Mouse (Mus musculus) neural tube, embryonic 12.5 days (tissue): ENCODE measurements around the gene Slc22a20. TPM values are rescaled to one million over a fixed set of nuclear protein-coding genes. Genes with fewer than 3 reads are reported as not detected.

ENCODE experiments used
- ATAC-seq: fragments of 200-750 bp; cut with Nextera tagmentation; 2 replicates; pipeline ENCODE4 v1.8.0; 2017; ENCODE audit warnings: low read depth, mild to moderate bottlenecking, moderate TSS enrichment, moderate library complexity; ENCODE audit not compliant: low FRiP score
- H3K27ac ChIP-seq: fragments of 300-500 bp; sonication (generic); 2 replicates; pipeline ENCODE4 v1.5.1; 2016
- H3K27me3 ChIP-seq: fragments of 300-500 bp; sonication (generic); replicated peaks from 2 replicates; pipeline ENCODE4 v1.6.1; 2016; ENCODE audit warnings: mild to moderate bottlenecking
- H3K36me3 ChIP-seq: fragments of 300-500 bp; sonication (generic); 2 replicates; pipeline ENCODE4 v1.6.1; 2016; ENCODE audit warnings: mild to moderate bottlenecking
- H3K4me1 ChIP-seq: fragments of 300-500 bp; sonication (generic); 2 replicates; pipeline ENCODE4 v1.6.1; 2016
- H3K4me2 ChIP-seq: fragments of 300-500 bp; sonication (generic); replicated peaks from 2 replicates; pipeline ENCODE4 v1.6.1; 2016; ENCODE audit warnings: mild to moderate bottlenecking
- H3K4me3 ChIP-seq: fragments of 300-500 bp; sonication (generic); 2 replicates; pipeline ENCODE4 v1.5.1; 2016
- H3K9ac ChIP-seq: fragments of 300-500 bp; sonication (generic); 2 replicates; pipeline ENCODE4 v1.6.1; 2016; ENCODE audit warnings: mild to moderate bottlenecking
- H3K9me3 ChIP-seq: fragments of 300-500 bp; sonication (generic); 2 replicates; pipeline ENCODE4 v1.6.1; 2016; ENCODE audit warnings: mild to moderate bottlenecking
- WGBS: fragments of 180-500 bp; shearing (Covaris S2); methylation state at CpG from one replicate; pipeline ENCODE4 v1.1.7; 2016; 5-methylcytosine and 5-hydroxymethylcytosine counted together
- polyA plus RNA-seq: library from polyadenylated mRNA; unstranded; fragments of >200 nt; fragmentation: Nextera tagmentation; extraction: Ambion mirVana; gene quantifications from 2 replicates; pipeline ENCODE4 v1.2.1, GENCODE M21; 2016

Slc22a20 gene
- polyA plus RNA-seq, 1 experiment from 2014 or later: not detected

DNA sequence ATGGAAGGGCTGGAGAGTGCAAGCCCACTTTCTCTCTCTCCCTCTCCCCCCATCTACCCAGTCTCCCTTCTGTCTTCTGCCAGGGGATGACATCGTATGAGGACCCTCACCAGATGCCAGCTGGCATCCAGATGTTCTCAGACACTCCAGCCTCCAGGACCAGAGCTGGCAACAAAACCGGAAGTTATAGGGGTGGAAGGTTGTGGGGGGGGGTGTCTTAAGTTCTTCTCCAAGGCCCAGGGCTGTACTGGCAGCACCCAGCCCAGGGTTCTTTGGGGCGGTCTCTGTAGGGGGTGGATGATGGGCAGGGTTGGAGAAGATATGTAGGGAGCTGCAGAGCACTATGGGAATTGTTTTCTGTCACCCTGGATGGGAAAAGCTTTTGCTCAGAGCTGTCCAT is 57.4 kb downstream of the Slc22a20 start:
- 77% methylated on average over 3 of the region's 3 CpGs for WGBS
- Histone ChIP-seq H3K9ac (no peak overlapping the region), H3K36me3 (no peaks in the 10 kb centered on the region), H3K4me1 (peaks cover 14% of the 10 kb centered on the region), H3K9me3 (no peaks in the 10 kb centered on the region), H3K4me3 (no peak overlapping the region), H3K27ac (no peak overlapping the region), H3K27me3 (peaks cover 8% of the 10 kb centered on the region; the same call in 1 of the 2 replicates), H3K4me2 (no peak overlapping the region)
- no peak for ATAC-seq

DNA sequence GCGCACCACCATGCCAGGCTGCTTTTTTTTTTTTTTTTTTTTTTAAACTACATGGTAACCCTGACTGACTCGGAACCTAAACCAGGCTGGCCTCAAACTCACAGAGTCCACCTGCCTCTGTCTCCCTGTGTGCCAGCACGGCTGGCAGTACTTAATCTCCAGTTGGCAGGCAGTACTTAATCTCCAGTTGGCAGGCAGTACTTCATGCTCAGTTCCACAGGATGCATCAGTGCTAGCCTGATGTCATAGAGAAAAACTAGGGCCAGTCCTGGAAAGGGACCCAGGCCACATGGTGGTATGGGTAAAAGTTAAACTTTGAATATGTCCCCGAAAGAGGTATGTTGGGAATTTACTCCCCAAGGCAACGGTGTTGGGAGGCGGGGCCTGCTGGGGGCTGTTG is 57.8 kb downstream of the Slc22a20 start:
- Histone ChIP-seq H3K4me3 (no peak overlapping the region), H3K9me3 (no peaks in the 10 kb centered on the region), H3K36me3 (no peaks in the 10 kb centered on the region), H3K27me3 (peaks cover 8% of the 10 kb centered on the region; the same call in 1 of the 2 replicates), H3K4me2 (no peak overlapping the region), H3K9ac (no peak overlapping the region), H3K4me1 (peaks cover 14% of the 10 kb centered on the region), H3K27ac (no peak overlapping the region)
- WGBS: 75% methylated on average over 6 of the region's 6 CpGs
- ATAC-seq: no peak

DNA sequence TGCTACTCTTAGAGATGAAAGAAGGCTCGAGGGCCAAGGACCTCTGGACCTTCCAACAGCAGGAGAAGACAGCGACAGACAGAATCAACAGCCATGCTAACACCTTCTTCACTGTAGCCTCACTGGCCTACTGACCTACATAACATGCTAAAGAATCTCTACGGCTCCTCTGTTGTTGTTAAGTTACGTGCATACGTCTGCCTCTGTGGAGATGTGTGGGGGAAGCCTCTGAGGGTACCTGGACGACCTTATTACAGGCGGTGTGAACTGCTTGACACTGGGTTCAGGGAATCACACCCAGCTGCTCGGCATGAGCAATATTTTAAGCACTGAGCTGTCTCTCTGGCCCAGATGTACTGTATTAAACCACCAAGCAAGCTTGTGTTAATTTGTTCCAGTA is 58.4 kb downstream of the Slc22a20 start:
- H3K4me3 ChIP-seq: no peak overlapping the region
- ATAC-seq: no peak

GRCm38 (mm10) chr19:5927026-5927425 is 58.9 kb downstream of the Slc22a20 start:
- no peak overlapping the region for H3K4me2 ChIP-seq
- H3K27ac ChIP-seq: no peak overlapping the region
- H3K27me3 ChIP-seq: peaks cover 8% of the 10 kb centered on the region; the same call in 1 of the 2 replicates
- peaks cover 14% of the 10 kb centered on the region for H3K4me1 ChIP-seq
- WGBS: 74% methylated on average over 11 of the region's 11 CpGs
- H3K9me3 ChIP-seq: no peaks in the 10 kb centered on the region
- no peaks in the 10 kb centered on the region for H3K36me3 ChIP-seq
- ATAC-seq: no peak
- no peak overlapping the region for H3K4me3 ChIP-seq
- H3K9ac ChIP-seq: no peak overlapping the region

More for the DNA sequence above, 58.4 kb downstream of the Slc22a20 start:
- H3K36me3 ChIP-seq: no peaks in the 10 kb centered on the region
- H3K4me2 ChIP-seq: no peak overlapping the region
- no peak overlapping the region for H3K9ac ChIP-seq
- peaks cover 8% of the 10 kb centered on the region; the same call in 1 of the 2 replicates for H3K27me3 ChIP-seq
- 70% methylated on average over 8 of the region's 8 CpGs for WGBS
- no peaks in the 10 kb centered on the region for H3K9me3 ChIP-seq
- H3K4me1 ChIP-seq: peaks cover 14% of the 10 kb centered on the region
- H3K27ac ChIP-seq: no peak overlapping the region

GRCm38 (mm10) chr19:5925311-5925855 is 60.6 kb downstream of the Slc22a20 start:
- Histone ChIP-seq H3K27ac (no peak overlapping the region), H3K4me2 (peak overlapping the region; percentile 96), H3K4me3 (peak overlapping the region; percentile 54), H3K4me1 (peaks cover 20% of the 10 kb centered on the region), H3K27me3 (peaks cover 8% of the 10 kb centered on the region; the same call in 1 of the 2 replicates), H3K36me3 (no peaks in the 10 kb centered on the region), H3K9ac (0 out of 2 replicates have a peak overlapping the region, but pooled peaks have one; percentile 52), H3K9me3 (no peaks in the 10 kb centered on the region)
- WGBS: 32% methylated on average over 11 of the region's 11 CpGs
- ATAC-seq: no peak

GRCm38 (mm10) chr19:5924713-5925093 is 61.2 kb downstream of the Slc22a20 start, which contains the start of gene Cdc42ep2:
Cdc42ep2 (minus strand) TSS chr19:5924816.
- Histone ChIP-seq H3K36me3 (no peaks in the 10 kb centered on the region), H3K9ac (peak within 1 kb of the TSS; percentile 52), H3K4me2 (peak within 1 kb of the TSS; percentile 96), H3K27me3 (peaks cover 8% of the 10 kb centered on the region; the same call in 1 of the 2 replicates), H3K27ac (peak within 1 kb of the TSS; percentile 43), H3K9me3 (no peaks in the 10 kb centered on the region), H3K4me3 (peak within 1 kb of the TSS; percentile 54), H3K4me1 (peaks cover 20% of the 10 kb centered on the region)
- peak; percentile 94 for ATAC-seq
- WGBS: 0% methylated on average over 18 of the region's 18 CpGs

DNA sequence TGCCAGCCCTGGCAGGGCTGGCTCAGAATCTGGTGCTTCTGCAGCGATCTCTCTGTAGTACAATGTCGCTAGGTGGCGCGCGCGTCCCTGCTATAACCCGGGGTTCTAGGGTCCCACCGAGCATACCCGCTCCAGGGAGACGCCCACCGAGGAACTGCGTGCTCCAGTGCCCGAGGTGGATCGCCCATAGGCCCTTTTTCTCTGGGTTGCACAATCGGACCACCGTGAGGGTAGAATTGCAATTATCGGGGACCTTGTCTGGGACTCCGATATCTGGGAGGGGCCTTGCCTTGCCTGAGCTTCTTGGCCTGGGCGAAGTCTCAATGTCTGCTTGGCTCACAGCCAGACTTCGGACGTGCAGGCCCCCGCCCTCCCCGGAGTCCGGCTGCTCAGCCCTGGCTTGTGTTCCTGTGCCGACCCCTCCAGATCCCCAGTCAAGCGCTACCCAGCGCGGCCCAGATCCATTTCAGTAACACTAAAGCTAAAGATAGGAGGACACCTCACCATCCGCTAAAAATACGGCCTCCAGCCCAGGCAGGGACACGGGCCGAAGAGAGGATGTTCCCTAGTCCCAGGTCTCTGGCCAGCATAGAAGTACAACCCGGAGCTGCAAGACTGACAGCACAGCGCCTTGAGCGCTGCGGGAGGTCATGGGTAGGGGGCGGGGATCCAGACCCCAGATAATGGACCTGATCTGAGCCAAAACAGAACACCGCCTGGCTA is 61.8 kb downstream of the Slc22a20 start:
- H3K4me1 ChIP-seq: peaks cover 20% of the 10 kb centered on the region
- H3K4me3 ChIP-seq: peak overlapping the region; percentile 54
- WGBS: under 1% methylated on average over 38 of the region's 38 CpGs
- H3K27ac ChIP-seq: peak overlapping the region; percentile 43
- peak overlapping the region; percentile 96 for H3K4me2 ChIP-seq
- peaks cover 8% of the 10 kb centered on the region; the same call in 1 of the 2 replicates for H3K27me3 ChIP-seq
- H3K9me3 ChIP-seq: no peaks in the 10 kb centered on the region
- peak overlapping the region; percentile 52 for H3K9ac ChIP-seq
- ATAC-seq: peak; percentile 86
- no peaks in the 10 kb centered on the region for H3K36me3 ChIP-seq

DNA sequence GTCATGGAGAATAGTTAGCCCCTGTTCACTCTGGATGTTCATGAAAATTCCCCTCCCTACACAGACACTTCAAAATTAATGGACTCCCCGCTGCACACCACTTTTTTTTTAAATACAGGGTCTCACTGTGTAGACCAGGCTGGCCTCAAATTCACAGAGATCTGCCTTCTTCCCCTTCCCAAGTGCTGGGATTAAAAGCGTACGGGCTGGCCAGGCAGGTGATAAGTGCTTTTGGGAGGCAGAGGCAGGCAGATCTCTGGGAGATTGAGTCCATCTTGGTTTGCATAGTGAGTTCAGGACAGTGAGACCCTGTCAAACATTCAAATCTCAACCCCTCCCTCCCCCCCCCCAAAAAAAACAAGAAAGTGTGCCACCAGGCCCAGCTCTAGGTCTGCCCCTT is 63.0 kb downstream of the Slc22a20 start:
- H3K27ac ChIP-seq: no peak overlapping the region
- H3K4me2 ChIP-seq: no peak overlapping the region
- no peak for ATAC-seq
- peaks cover 20% of the 10 kb centered on the region for H3K4me1 ChIP-seq
- no peaks in the 10 kb centered on the region for H3K9me3 ChIP-seq
- peaks cover 8% of the 10 kb centered on the region; the same call in 1 of the 2 replicates for H3K27me3 ChIP-seq
- H3K36me3 ChIP-seq: peaks cover 3% of the 10 kb centered on the region; the same call in 1 of the 2 replicates
- no peak overlapping the region for H3K4me3 ChIP-seq
- WGBS: 93% methylated on average over 3 of the region's 3 CpGs
- H3K9ac ChIP-seq: no peak overlapping the region

DNA sequence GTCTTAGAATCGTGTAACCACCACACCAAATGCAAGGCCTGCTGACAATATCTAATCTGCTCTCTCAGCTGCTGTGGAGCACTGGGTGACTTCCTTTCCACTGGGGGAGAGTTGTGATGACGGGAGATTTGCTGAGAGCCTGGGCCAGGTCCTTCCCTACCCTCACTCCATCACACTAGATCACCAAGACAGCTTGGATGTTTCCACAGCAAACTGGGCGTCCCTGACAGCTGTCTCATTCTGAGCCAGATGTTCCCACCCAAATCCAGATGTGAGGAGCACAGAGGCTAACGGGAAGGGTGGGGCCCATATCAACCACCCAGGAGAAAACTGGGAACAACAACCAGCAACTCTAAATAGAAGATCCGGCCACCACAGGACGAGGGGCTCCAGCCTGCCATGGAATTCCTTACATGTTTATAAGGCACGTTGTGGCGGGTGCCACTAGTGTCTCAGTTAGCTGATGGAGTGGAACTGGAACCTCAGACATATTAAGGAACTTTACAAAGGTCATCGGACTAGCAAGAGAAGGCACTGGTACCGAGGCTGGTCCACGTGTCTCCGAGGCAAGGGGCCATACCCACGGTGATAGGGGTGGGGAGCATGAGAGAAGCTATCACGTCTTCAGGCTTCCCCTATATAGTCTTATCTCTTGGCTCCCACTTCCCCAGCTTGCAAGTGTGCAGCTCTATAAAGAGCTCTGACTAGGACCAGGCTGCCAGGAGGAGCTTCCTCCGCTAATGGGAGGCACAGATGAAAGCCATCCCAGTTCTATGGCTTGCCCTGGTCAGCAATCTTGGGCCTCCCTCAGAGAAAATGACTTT is 63.6 kb downstream of the Slc22a20 start:
- H3K4me1 ChIP-seq: peaks cover 20% of the 10 kb centered on the region
- H3K27me3 ChIP-seq: peaks cover 8% of the 10 kb centered on the region; the same call in 1 of the 2 replicates
- H3K9me3 ChIP-seq: no peaks in the 10 kb centered on the region
- no peak overlapping the region for H3K4me3 ChIP-seq
- H3K9ac ChIP-seq: no peak overlapping the region
- 0 out of 2 replicates have a peak overlapping the region, but pooled peaks have one; percentile 25 for H3K4me2 ChIP-seq
- peaks cover 9% of the 10 kb centered on the region; the same call in 1 of the 2 replicates for H3K36me3 ChIP-seq
- WGBS: 81% methylated on average over 15 of the region's 15 CpGs
- H3K27ac ChIP-seq: no peak overlapping the region
- ATAC-seq: no peak

GRCm38 (mm10) chr19:5921715-5922114 is 64.2 kb downstream of the Slc22a20 start:
- Histone ChIP-seq H3K27me3 (peaks cover 8% of the 10 kb centered on the region; the same call in 1 of the 2 replicates), H3K4me3 (no peak overlapping the region), H3K9me3 (no peaks in the 10 kb centered on the region), H3K36me3 (peaks cover 11% of the 10 kb centered on the region; the same call in 1 of the 2 replicates), H3K4me2 (peak overlapping the region; percentile 25; the same call in 1 of the 2 replicates), H3K9ac (0 out of 2 replicates have a peak overlapping the region, but pooled peaks have one; percentile 18), H3K4me1 (peaks cover 20% of the 10 kb centered on the region), H3K27ac (no peak overlapping the region)
- 20% methylated on average over 9 of the region's 9 CpGs for WGBS
- no peak for ATAC-seq
